Mouse (Mus musculus) hindbrain, embryonic 14.5 days (tissue): Measurements from ENCODE around the gene Bphl. TPM values are rescaled to one million over a fixed set of nuclear protein-coding genes. Genes with fewer than 3 reads are reported as not detected.

Experiments
- ATAC-seq: fragments of 200-750 bp; cut with Nextera tagmentation; 2 replicates; pipeline ENCODE4 v1.8.0; 2017; ENCODE audit warnings: moderate number of reproducible peaks, mild to moderate bottlenecking, moderate TSS enrichment, moderate library complexity; ENCODE audit not compliant: low FRiP score
- DNase-seq: peaks from one replicate; pipeline ENCODE4 v3.0.0-alpha.2; 2015; ENCODE audit warnings: low spot score
- H3K27ac ChIP-seq: fragments of 300-500 bp; sonication (generic); 2 replicates; pipeline ENCODE4 v1.5.1; 2014; ENCODE audit warnings: mild to moderate bottlenecking, moderate library complexity
- H3K27me3 ChIP-seq: fragments of 300-500 bp; sonication (generic); 2 replicates; pipeline ENCODE4 v1.6.1; 2014; ENCODE audit warnings: mild to moderate bottlenecking, low read length, mixed read lengths; ENCODE audit not compliant: control insufficient read depth, insufficient read depth
- H3K36me3 ChIP-seq: fragments of 300-500 bp; sonication (generic); replicated peaks from 2 replicates; pipeline ENCODE4 v1.6.1; 2014; ENCODE audit not compliant: control insufficient read depth, insufficient read depth
- H3K4me1 ChIP-seq: fragments of 300-500 bp; sonication (generic); replicated peaks from 2 replicates; pipeline ENCODE4 v1.6.1; 2014; ENCODE audit warnings: antibody characterized with exemption, low read length, mixed read lengths; ENCODE audit not compliant: control insufficient read depth, insufficient read depth
- H3K4me2 ChIP-seq: fragments of 300-500 bp; sonication (generic); replicated peaks from 2 replicates; pipeline ENCODE4 v1.6.1; 2014; ENCODE audit warnings: mild to moderate bottlenecking, moderate library complexity
- H3K4me3 ChIP-seq: fragments of 300-500 bp; sonication (generic); replicated peaks from 2 replicates; pipeline ENCODE4 v1.5.1; 2014; ENCODE audit warnings: mild to moderate bottlenecking, low read length
- H3K9ac ChIP-seq: fragments of 300-500 bp; sonication (generic); 2 replicates; pipeline ENCODE4 v1.6.1; 2014
- H3K9me3 ChIP-seq: fragments of 300-500 bp; sonication (generic); 2 replicates; pipeline ENCODE4 v1.6.1; 2016; ENCODE audit warnings: low read length; ENCODE audit not compliant: control insufficient read depth
- WGBS: fragments of 180-500 bp; shearing (Covaris S2); extraction: QIAGEN DNeasy Blood & Tissue Kit; methylation state at CpG from one replicate; pipeline ENCODE4 v1.1.7; 2014; 5-methylcytosine and 5-hydroxymethylcytosine counted together
- polyA plus RNA-seq: library from polyadenylated mRNA; unstranded; fragments of >200 nt; fragmentation: Nextera tagmentation; extraction: Ambion mirVana; gene quantifications from 2 replicates; pipeline ENCODE4 v1.2.1, GENCODE M21; 2014

The Bphl gene
- polyA plus RNA-seq, 1 experiment from 2014 or later: 42.8 TPM

- ATAC-seq: no peak
- Histone ChIP-seq H3K4me3 (no peak overlapping the region), H3K27me3 (no peaks in the 10 kb centered on the region), H3K36me3 (peaks cover 49% of the 10 kb centered on the region), H3K4me1 (no peaks in the 10 kb centered on the region), H3K9me3 (no peaks in the 10 kb centered on the region), H3K4me2 (no peak overlapping the region), H3K27ac (no peak overlapping the region), H3K9ac (no peak overlapping the region)
- no peak for DNase-seq
- WGBS: 88% methylated on average over 2 of the region's 2 CpGs
Observed at GRCm38 (mm10) chr13:34021998-34022397, 15.4 kb upstream of the Bphl start.

DNA sequence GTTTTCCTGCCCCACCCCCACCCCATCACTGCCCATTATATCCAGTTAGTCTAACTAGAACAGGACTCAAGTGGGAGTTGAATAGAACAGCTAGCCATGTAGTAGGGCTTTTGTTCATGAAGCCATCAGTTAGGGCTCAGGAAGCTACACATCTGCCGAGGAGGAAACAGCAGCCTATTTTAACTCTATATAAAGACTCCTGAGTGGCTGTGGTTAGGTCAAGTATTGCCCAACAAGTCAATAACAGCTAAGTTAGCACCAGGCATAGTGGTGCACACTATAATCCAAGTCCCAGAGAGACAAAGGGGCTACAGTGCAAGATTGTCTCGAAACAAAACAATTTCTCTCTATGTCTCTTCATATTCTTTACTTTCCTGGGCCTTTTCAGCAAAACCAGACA lies 5.4 kb upstream of the Bphl start:
- no peak for DNase-seq
- ATAC-seq: no peak
- Histone ChIP-seq H3K27ac (no peak overlapping the region), H3K4me2 (no peak overlapping the region), H3K9me3 (no peaks in the 10 kb centered on the region), H3K9ac (no peak overlapping the region), H3K4me3 (no peak overlapping the region), H3K4me1 (no peaks in the 10 kb centered on the region; the same call in 1 of the 2 replicates), H3K27me3 (no peaks in the 10 kb centered on the region), H3K36me3 (peaks cover 35% of the 10 kb centered on the region)
- WGBS: 68% methylated on average over 2 of the region's 2 CpGs

GRCm38 (mm10) chr13:34035424-34035823 lies 2.0 kb upstream of the Bphl start:
- WGBS: 87% methylated on average over 3 of the region's 3 CpGs
- Histone ChIP-seq H3K9me3 (no peaks in the 10 kb centered on the region), H3K27ac (no peak overlapping the region), H3K4me3 (no peak overlapping the region), H3K4me1 (peaks cover 13% of the 10 kb centered on the region), H3K27me3 (no peaks in the 10 kb centered on the region), H3K36me3 (peaks cover 20% of the 10 kb centered on the region), H3K9ac (no peak overlapping the region), H3K4me2 (no peak overlapping the region)
- no peak for ATAC-seq
- DNase-seq: no peak

GRCm38 (mm10) chr13:34036726-34037125 lies 671 bp upstream of the Bphl start:
- DNase-seq (no peak), ATAC-seq (0 out of 2 replicates have a peak, but pooled peaks have one; percentile 1)
- Histone ChIP-seq H3K27me3 (no peaks in the 10 kb centered on the region), H3K36me3 (peaks cover 11% of the 10 kb centered on the region; the same call in 1 of the 2 replicates), H3K4me2 (0 out of 2 replicates have a peak overlapping the region, but pooled peaks have one; percentile 67), H3K4me3 (no peak overlapping the region), H3K4me1 (peaks cover 13% of the 10 kb centered on the region), H3K9me3 (no peaks in the 10 kb centered on the region), H3K27ac (peak overlapping the region; percentile 87), H3K9ac (peak overlapping the region; percentile 93; the same call in 1 of the 2 replicates)
- 87% methylated on average over 5 of the region's 5 CpGs for WGBS

GRCm38 (mm10) chr13:34038056-34038432 lies 647 bp downstream of the Bphl start:
- Histone ChIP-seq H3K27ac (peak overlapping the region; percentile 87), H3K9me3 (no peaks in the 10 kb centered on the region), H3K4me1 (peaks cover 13% of the 10 kb centered on the region), H3K36me3 (0 out of 2 replicates have a peak, but pooled peaks cover 6% of the 10 kb centered on the region), H3K4me3 (peak overlapping the region; percentile 76), H3K9ac (peak overlapping the region; percentile 93), H3K4me2 (peak overlapping the region; percentile 67), H3K27me3 (no peaks in the 10 kb centered on the region)
- ATAC-seq (no peak), DNase-seq (no peak)
- 45% methylated on average over 5 of the region's 5 CpGs for WGBS

- 48% methylated on average over 8 of the region's 8 CpGs for WGBS
- H3K27ac ChIP-seq: no peak overlapping the region
- ATAC-seq (no peak), DNase-seq (no peak)
- peak overlapping the region; percentile 37; the same call in 1 of the 2 replicates for H3K9ac ChIP-seq
- H3K27me3 ChIP-seq: no peaks in the 10 kb centered on the region
- 0 out of 2 replicates have a peak, but pooled peaks cover 2% of the 10 kb centered on the region for H3K36me3 ChIP-seq
- peak overlapping the region; percentile 67 for H3K4me2 ChIP-seq
- peaks cover 13% of the 10 kb centered on the region for H3K4me1 ChIP-seq
- H3K9me3 ChIP-seq: no peaks in the 10 kb centered on the region
- peak overlapping the region; percentile 76 for H3K4me3 ChIP-seq
Observed at GRCm38 (mm10) chr13:34038901-34039341, 1.5 kb downstream of the Bphl start.

DNA sequence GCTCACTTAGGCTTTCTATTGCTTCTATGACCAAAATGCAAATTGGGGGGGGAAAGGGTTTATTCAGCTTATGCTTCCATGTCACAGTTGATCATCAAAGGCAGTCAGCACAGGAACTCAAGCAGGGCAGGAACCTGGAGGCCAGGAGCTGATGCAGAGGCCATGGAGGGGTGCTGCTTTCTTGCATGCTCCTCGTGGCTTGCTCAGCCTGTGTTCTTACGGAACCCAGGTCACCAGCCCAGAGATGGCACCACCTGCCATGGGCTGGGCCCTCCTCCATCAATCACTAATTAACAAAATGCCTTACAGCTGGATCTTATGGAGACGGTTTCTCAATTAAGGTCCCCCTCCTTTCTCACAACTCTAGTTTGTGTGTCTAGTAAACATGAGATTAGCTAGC lies 2.7 kb downstream of the Bphl start:
- no peak overlapping the region for H3K4me2 ChIP-seq

DNA sequence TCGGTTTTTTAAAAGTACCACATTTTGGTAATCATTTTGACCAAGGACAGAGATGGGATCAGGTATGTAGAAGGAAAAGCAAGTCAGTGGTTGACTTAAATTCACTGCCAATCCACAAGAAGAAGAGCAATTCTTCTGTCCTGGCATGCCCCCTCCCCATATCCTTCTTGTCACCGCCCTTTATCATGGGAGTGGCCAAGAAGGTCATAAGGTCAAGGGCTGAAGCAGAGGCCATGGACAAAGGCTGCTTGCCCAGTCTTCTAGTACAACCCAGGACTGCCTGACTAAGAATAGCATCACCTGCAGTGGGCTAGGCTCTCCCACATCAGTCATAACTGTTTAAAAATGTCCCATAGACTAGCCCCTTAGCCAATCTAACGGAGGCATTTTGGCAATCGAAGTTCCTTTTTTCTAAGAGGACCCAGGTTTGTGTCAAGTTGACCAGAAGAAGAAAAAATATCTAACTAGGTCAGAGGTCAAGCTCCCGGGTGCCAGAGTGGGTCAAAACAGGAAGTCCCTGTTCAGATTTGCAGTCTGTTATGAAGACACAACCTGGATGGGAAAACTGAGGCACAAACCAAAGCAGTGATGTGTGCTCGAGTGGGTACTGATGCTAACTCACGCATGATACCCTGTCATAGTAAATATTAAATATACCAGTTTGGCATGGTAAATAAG lies 6.5 kb downstream of the Bphl start:
- Histone ChIP-seq H3K9ac (no peak overlapping the region), H3K4me3 (no peak overlapping the region), H3K36me3 (peaks cover 9% of the 10 kb centered on the region), H3K27ac (no peak overlapping the region), H3K9me3 (no peaks in the 10 kb centered on the region), H3K4me2 (no peak overlapping the region), H3K27me3 (no peaks in the 10 kb centered on the region), H3K4me1 (peaks cover 4% of the 10 kb centered on the region)
- DNase-seq (no peak), ATAC-seq (no peak)
- WGBS: 77% methylated on average over 7 of the region's 7 CpGs

More for the DNA sequence above, 2.7 kb downstream of the Bphl start:
- no peaks in the 10 kb centered on the region for H3K9me3 ChIP-seq
- no peak overlapping the region for H3K9ac ChIP-seq
- no peak overlapping the region for H3K27ac ChIP-seq
- H3K4me1 ChIP-seq: peaks cover 13% of the 10 kb centered on the region
- no peak for DNase-seq
- no peak overlapping the region for H3K4me3 ChIP-seq
- WGBS: 88% methylated on average over 3 of the region's 3 CpGs
- no peak for ATAC-seq
- no peaks in the 10 kb centered on the region for H3K36me3 ChIP-seq
- no peaks in the 10 kb centered on the region for H3K27me3 ChIP-seq

GRCm38 (mm10) chr13:34045511-34046249 lies 8.3 kb downstream of the Bphl start:
- Histone ChIP-seq H3K9ac (no peak overlapping the region), H3K4me3 (no peak overlapping the region), H3K27me3 (no peaks in the 10 kb centered on the region), H3K4me1 (no peaks in the 10 kb centered on the region), H3K4me2 (no peak overlapping the region), H3K36me3 (peaks cover 18% of the 10 kb centered on the region), H3K27ac (no peak overlapping the region), H3K9me3 (no peaks in the 10 kb centered on the region)
- DNase-seq (no peak), ATAC-seq (no peak)
- WGBS: 72% methylated on average over 5 of the region's 5 CpGs
